In genomic region chr10:34088515-34088914, GRCm38 (mm10) we compare ENCODE assay signal across 33 mouse cellular contexts. TPM values are rescaled to one million over a fixed set of nuclear protein-coding genes. Genes with fewer than 3 reads are reported as not detected.
A peak's percentile ranks its signal among the peaks of the same experiment; 100 is the strongest.
DNase-seq lines count a peak whose midpoint lies in the region; ATAC-seq and TF ChIP-seq lines count a peak whose summit lies in the region.
"Had no signal": no experiment of that assay in that cellular context is flagged by ENCODE, and none has a peak within 500 bp of the region (broad histone marks: within the 10 kb centered on the region; RNA-seq: fewer than 3 reads in every experiment).

No protein-coding gene starts in this region.

- H3K4me2 ChIP-seq in lung, embryonic 14.5 days: no peak overlapping the region
- no peak overlapping the region for H3K4me2 ChIP-seq in lung, postnatal 0 days (replicated peaks; ENCODE audit: low read depth, low read length)
- H3K4me2 ChIP-seq: embryonic facial prominence, embryonic 13.5 days; forebrain, embryonic 13.5 days; heart, embryonic 13.5 days; hindbrain, embryonic 14.5 days had no signal

- no peak for TF ChIP-seq EP300 in lung, postnatal 0 days (IDR thresholded peaks at IDR 0.05)

- H3K27ac ChIP-seq in lung, embryonic 14.5 days (ENCODE audit: low read depth): no peak overlapping the region; the same call in 1 of the 2 replicates
- no peak overlapping the region for H3K27ac ChIP-seq in lung, postnatal 0 days (ENCODE audit: low read length)
- peak overlapping the region; percentile 64; the same call in 1 of the 2 replicates for H3K27ac ChIP-seq in embryonic fibroblast, embryonic 13.5 days (ENCODE audit: insufficient read depth, low read length)
- H3K27ac ChIP-seq: embryonic facial prominence, embryonic 10.5 days; embryonic facial prominence, embryonic 13.5 days; forebrain, embryonic 10.5 days; forebrain, embryonic 13.5 days; heart, embryonic 13.5 days; hindbrain, embryonic 14.5 days; hindbrain, postnatal 0 days had no signal

- H3K9me3 ChIP-seq in lung, embryonic 14.5 days (ENCODE audit: low read depth, low read length): no peaks in the 10 kb centered on the region
- no peaks in the 10 kb centered on the region for H3K9me3 ChIP-seq in lung, postnatal 0 days (ENCODE audit: low read length)
- H3K9me3 ChIP-seq: embryonic facial prominence, embryonic 10.5 days; embryonic facial prominence, embryonic 13.5 days; forebrain, embryonic 10.5 days; forebrain, embryonic 13.5 days; G1E; heart, embryonic 13.5 days had no signal

- no peaks in the 10 kb centered on the region for H3K27me3 ChIP-seq in lung, embryonic 14.5 days (ENCODE audit: insufficient read depth, low read length)
- H3K27me3 ChIP-seq in lung, postnatal 0 days (replicated peaks; ENCODE audit: insufficient read depth, low read length): no peaks in the 10 kb centered on the region
- H3K27me3 ChIP-seq: embryonic facial prominence, embryonic 13.5 days; forebrain, embryonic 13.5 days; heart, embryonic 13.5 days had no signal

- DNase-seq in lung, embryonic 14.5 days: peak; percentile 57
- DNase-seq in lung, adult 2 months: no peak
- peak; percentile 25 for DNase-seq in lung, postnatal 0 days (ENCODE audit: low spot score)
- DNase-seq in lung, postnatal 36 days: no peak
- DNase-seq in Muller cell, postnatal 12 days (ENCODE audit: inconsistent ontology term): peak; percentile 27
- no peak for DNase-seq in urinary bladder, postnatal 36 days (ENCODE audit: low spot score in 2 of 2)
- DNase-seq: adrenal gland, adult 8-10 months; adrenal gland, postnatal 25 days; B cell, adult 2 months; cerebellum, adult 11-12 months; cerebellum, adult 8-10 months; cerebellum, postnatal 10 days; cerebellum, postnatal 36 days; embryo, embryonic 11 days; gastrocnemius, postnatal 25 days; heart, adult 18-20 months; heart, postnatal 14 days; heart, postnatal 4 days had no signal

- WGBS in lung, embryonic 14.5 days: 67% methylated on average over 2 of the region's 2 CpGs
- 67% methylated on average over 2 of the region's 2 CpGs for WGBS in lung, adult 2 months
- 61% methylated on average over 2 of the region's 2 CpGs for WGBS in lung, postnatal 0 days

- no peak overlapping the region for H3K4me3 ChIP-seq in lung, embryonic 14.5 days (ENCODE audit: low read depth, low read length)
- no peak overlapping the region for H3K4me3 ChIP-seq in lung, adult 2 months (replicated peaks; ENCODE audit: extremely low read depth, low read depth, low read length)
- H3K4me3 ChIP-seq in lung, postnatal 0 days (ENCODE audit: low read depth, low read length): no peak overlapping the region
- H3K4me3 ChIP-seq in embryonic fibroblast, embryonic 13.5 days (ENCODE audit: insufficient read depth, low read length): no peak overlapping the region
- H3K4me3 ChIP-seq: embryonic facial prominence, embryonic 10.5 days; embryonic facial prominence, embryonic 13.5 days; forebrain, embryonic 10.5 days; forebrain, embryonic 13.5 days; heart, embryonic 13.5 days had no signal

- ATAC-seq in lung, embryonic 14.5 days (ENCODE audit: insufficient read depth): peak; percentile 58; the same call in 1 of the 2 replicates
- no peak; the same call in 1 of the 2 replicates for ATAC-seq in lung, postnatal 0 days
- ATAC-seq: activated CD4-positive, CD25-positive, alpha-beta regulatory T cell, adult 4 months; forebrain, embryonic 13.5 days; forebrain, embryonic 16.5 days; hindbrain, postnatal 0 days had no signal

- H3K9ac ChIP-seq in lung, embryonic 14.5 days: no peak overlapping the region
- no peak overlapping the region for H3K9ac ChIP-seq in lung, postnatal 0 days (replicated peaks; ENCODE audit: low read depth)
- H3K9ac ChIP-seq: embryonic facial prominence, embryonic 13.5 days; forebrain, embryonic 13.5 days; heart, embryonic 13.5 days; hindbrain, embryonic 14.5 days had no signal

- no peak for TF ChIP-seq CTCF in lung, embryonic 14.5 days (IDR thresholded peaks at IDR 0.05; ENCODE audit: low read depth)
- TF ChIP-seq CTCF in lung, adult 2 months (IDR thresholded peaks at IDR 0.05; ENCODE audit: insufficient read depth, low read length): no peak
- no peak for TF ChIP-seq CTCF in lung, postnatal 0 days (IDR thresholded peaks at IDR 0.05)
- no peak for TF ChIP-seq CTCF in embryonic fibroblast, embryonic 13.5 days (IDR thresholded peaks at IDR 0.05; ENCODE audit: borderline replicate concordance, insufficient read depth, low read length)

- H3K36me3 ChIP-seq in lung, embryonic 14.5 days (ENCODE audit: insufficient read depth): no peaks in the 10 kb centered on the region
- H3K36me3 ChIP-seq in lung, postnatal 0 days (ENCODE audit: insufficient read depth, low read length): no peaks in the 10 kb centered on the region
- H3K36me3 ChIP-seq: embryonic facial prominence, embryonic 10.5 days; embryonic facial prominence, embryonic 13.5 days; forebrain, embryonic 10.5 days; G1E; heart, embryonic 13.5 days had no signal

- no peak for TF ChIP-seq POLR2A in lung, adult 2 months (IDR thresholded peaks at IDR 0.05; ENCODE audit: borderline replicate concordance, extremely low read depth, low read depth, low read length)
- TF ChIP-seq POLR2A in embryonic fibroblast, embryonic 13.5 days (IDR thresholded peaks at IDR 0.05; ENCODE audit: low read depth, low read length): no peak

- H3K4me1 ChIP-seq in lung, embryonic 14.5 days (ENCODE audit: insufficient read depth): no peaks in the 10 kb centered on the region
- no peaks in the 10 kb centered on the region for H3K4me1 ChIP-seq in lung, adult 2 months (ENCODE audit: control insufficient read depth, insufficient read depth, low read length)
- no peaks in the 10 kb centered on the region for H3K4me1 ChIP-seq in lung, postnatal 0 days (ENCODE audit: insufficient read depth, low read depth, low read length)
- H3K4me1 ChIP-seq in embryonic fibroblast, embryonic 13.5 days (ENCODE audit: control insufficient read depth, insufficient read depth, low read length): 0 out of 2 replicates have a peak, but pooled peaks cover 2% of the 10 kb centered on the region
- H3K4me1 ChIP-seq: embryonic facial prominence, embryonic 10.5 days; embryonic facial prominence, embryonic 13.5 days; forebrain, embryonic 10.5 days; forebrain, embryonic 13.5 days had no signal

RNA-seq across cellular contexts. Expression of gene Calhm5, which starts 7.8 kb away (rescaled TPM):
- polyA plus RNA-seq in lung, embryonic 14.5 days (2014; fragmentation: Nextera tagmentation; extraction: Ambion mirVana): 0.70 and 0.96 TPM in 2 replicates
- 0.49 and 1.2 TPM in 2 replicates for polyA plus RNA-seq in lung, adult 2 months (2012; rRNA removed)
- 1.2 and 1.3 TPM in 2 replicates for polyA plus RNA-seq in lung, postnatal 0 days (2015; fragmentation: Nextera tagmentation; extraction: Ambion mirVana)
- polyA plus RNA-seq in embryonic fibroblast, embryonic 13.5 days (2011; ENCODE audit: insufficient read length, low read depth, missing spikeins): 2.0 and 2.7 TPM in 2 replicates
- polyA plus RNA-seq: activated CD4-positive, CD25-positive, alpha-beta regulatory T cell, adult 4 months; G1E had no signal

RNA-seq across cellular contexts. Expression of gene Calhm6, which starts 39.3 kb away (rescaled TPM):
- polyA plus RNA-seq in lung, embryonic 14.5 days (2014; fragmentation: Nextera tagmentation; extraction: Ambion mirVana): 1.2 and 1.5 TPM in 2 replicates
- polyA plus RNA-seq in lung, adult 2 months (2012; rRNA removed): 2.3 and 2.4 TPM in 2 replicates
- 1.1 TPM in 2 replicates for polyA plus RNA-seq in lung, postnatal 0 days (2015; fragmentation: Nextera tagmentation; extraction: Ambion mirVana)
- polyA plus RNA-seq in embryonic fibroblast, embryonic 13.5 days (2011; ENCODE audit: insufficient read length, low read depth, missing spikeins): not detected in 2 replicates
- polyA plus RNA-seq: G1E had no signal

RNA-seq across cellular contexts. Expression of gene Calhm4, which starts 44.4 kb away (rescaled TPM):
- not detected in 2 replicates for polyA plus RNA-seq in lung, embryonic 14.5 days (2014; fragmentation: Nextera tagmentation; extraction: Ambion mirVana)
- polyA plus RNA-seq in lung, adult 2 months (2012; rRNA removed): not detected in 2 replicates
- not detected in 2 replicates for polyA plus RNA-seq in lung, postnatal 0 days (2015; fragmentation: Nextera tagmentation; extraction: Ambion mirVana)
- polyA plus RNA-seq in embryonic fibroblast, embryonic 13.5 days (2011; ENCODE audit: insufficient read length, low read depth, missing spikeins): 0.14 TPM in 1 of 2 replicates, not detected in the other
- polyA plus RNA-seq: activated CD4-positive, CD25-positive, alpha-beta regulatory T cell, adult 4 months; brain, embryonic 14.5 days; embryonic facial prominence, embryonic 10.5 days; embryonic facial prominence, embryonic 13.5 days; forebrain, embryonic 13.5 days; G1E; gonadal fat pad, adult 2 months; heart, embryonic 13.5 days; heart, embryonic 16.5 days; hindbrain, embryonic 11.5 days; hindbrain, embryonic 14.5 days; hindbrain, postnatal 0 days had no signal

RNA-seq across cellular contexts. Expression of gene Trappc3l, which starts 51.1 kb away (rescaled TPM):
- polyA plus RNA-seq in lung, embryonic 14.5 days (2014; fragmentation: Nextera tagmentation; extraction: Ambion mirVana): not detected in 2 replicates
- not detected in 2 replicates for polyA plus RNA-seq in lung, adult 2 months (2012; rRNA removed)
- not detected in 2 replicates for polyA plus RNA-seq in lung, postnatal 0 days (2015; fragmentation: Nextera tagmentation; extraction: Ambion mirVana)
- not detected in 2 replicates for polyA plus RNA-seq in embryonic fibroblast, embryonic 13.5 days (2011; ENCODE audit: insufficient read length, low read depth, missing spikeins)
- polyA plus RNA-seq: activated CD4-positive, CD25-positive, alpha-beta regulatory T cell, adult 4 months; embryonic facial prominence, embryonic 10.5 days; embryonic facial prominence, embryonic 13.5 days; forebrain, embryonic 10.5 days; forebrain, embryonic 13.5 days; forebrain, embryonic 16.5 days; G1E; gonadal fat pad, adult 2 months; heart, embryonic 13.5 days; heart, embryonic 16.5 days; hindbrain, embryonic 11.5 days; hindbrain, embryonic 14.5 days; hindbrain, postnatal 0 days had no signal

Comparison
In these comparisons a context has a peak if more than half of its experiments do, and no peak if none do; other contexts are left out.
1. DNase-seq: peak in lung, embryonic 14.5 days (single experiment), lung, postnatal 0 days (single experiment) and Muller cell, postnatal 12 days (single experiment); none in lung, adult 2 months (single experiment), lung, postnatal 36 days (single experiment) and urinary bladder, postnatal 36 days (0 of 2).